Mouse (Mus musculus) C2C12 (cell line): ENCODE measurements around the gene Slc6a6.

Experiments
- CTCF ChIP-seq: IDR thresholded peaks from one replicate; pipeline ENCODE4 v1.5.1; 2011; ENCODE audit not compliant: control insufficient read depth, insufficient read depth, insufficient read length
- FOSL1 ChIP-seq: IDR thresholded peaks from one replicate; pipeline ENCODE4 v1.8.0; 2011; ENCODE audit warnings: mild to moderate bottlenecking, low read length; ENCODE audit not compliant: poor library complexity, insufficient read depth, severe bottlenecking
- MAX ChIP-seq: IDR thresholded peaks from one replicate; pipeline ENCODE4 v1.6.1; 2011; ENCODE audit warnings: mild to moderate bottlenecking, control low read depth
- MYOG ChIP-seq: IDR thresholded peaks from one replicate; pipeline ENCODE4 v1.6.1; 2011; ENCODE audit not compliant: control insufficient read depth, insufficient read length; ENCODE audit errors: extremely low read depth
- USF1 ChIP-seq: IDR thresholded peaks from one replicate; pipeline ENCODE4 v1.6.1; 2011; ENCODE audit warnings: low read depth, mild to moderate bottlenecking, control low read depth, moderate library complexity

DNA sequence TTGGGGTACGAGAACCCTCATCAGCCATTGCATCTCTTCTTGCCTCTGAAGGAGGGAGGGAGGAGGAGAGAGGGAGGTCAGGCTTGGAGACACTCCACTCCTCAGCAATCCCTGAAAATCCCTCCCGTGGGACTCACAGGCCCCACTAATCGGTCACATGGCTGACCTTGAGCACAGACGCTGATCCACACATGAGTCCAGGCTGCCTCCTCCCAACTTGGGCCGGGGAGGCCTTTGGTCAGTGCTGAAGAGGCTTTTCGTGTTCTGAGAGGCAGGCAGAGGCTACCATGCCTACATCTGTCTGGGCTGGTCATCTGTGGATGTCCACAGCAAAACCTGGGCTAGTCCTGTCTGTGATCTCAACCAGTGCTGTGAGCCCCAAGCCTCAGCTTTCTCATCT is 20.2 kb upstream of the Slc6a6 start:
- TF ChIP-seq CTCF = no peak
- no peak for TF ChIP-seq USF1
- no peak for TF ChIP-seq MAX
- no peak for TF ChIP-seq MYOG
- no peak for TF ChIP-seq FOSL1
